Comparison of ENCODE assay signal across 8 mouse cellular contexts in the genomic region with DNA sequence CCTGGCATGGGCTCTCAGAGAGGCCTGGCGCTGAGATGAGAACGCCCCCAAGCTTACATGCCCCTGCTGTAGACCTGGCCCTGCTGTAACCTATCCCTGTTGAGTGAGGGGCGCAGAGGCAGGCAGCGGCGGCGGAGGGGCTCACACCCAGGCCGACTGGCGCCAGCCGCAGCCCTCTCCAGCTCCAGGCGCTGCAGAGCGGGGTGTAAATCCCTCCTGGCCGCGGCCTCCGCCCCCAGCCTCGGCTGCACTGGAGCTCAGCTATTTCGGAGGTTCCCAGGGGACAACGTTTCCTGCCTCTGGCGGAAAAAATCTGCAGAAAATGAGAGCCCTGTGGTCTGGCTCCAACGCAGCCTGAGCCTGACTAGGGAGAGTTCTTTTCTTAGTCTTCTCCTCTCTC. TPM values are rescaled to one million over a fixed set of nuclear protein-coding genes. Genes with fewer than 3 reads are reported as not detected.
DNase-seq lines count a peak whose midpoint lies in the region; ATAC-seq and TF ChIP-seq lines count a peak whose summit lies in the region.

No protein-coding gene starts in this region.

- H3K9me3 ChIP-seq in heart, embryonic 14.5 days (ENCODE audit: control insufficient read depth, low read length): no peaks in the 10 kb centered on the region
- no peaks in the 10 kb centered on the region for H3K9me3 ChIP-seq in kidney, postnatal 0 days (replicated peaks; ENCODE audit: low read length)
- no peaks in the 10 kb centered on the region for H3K9me3 ChIP-seq in midbrain, embryonic 11.5 days (ENCODE audit: control insufficient read depth, low read length)

- 0 out of 4 replicates have a peak overlapping the region, but pooled peaks of 1 of the 2 experiments have one; percentile 7 for H3K4me3 ChIP-seq in heart, embryonic 14.5 days (ENCODE audit: control insufficient read depth in 1 of 2, insufficient read depth in 1 of 2, low read depth in 1 of 2, low read length in 2 of 2)
- no peak overlapping the region for H3K4me3 ChIP-seq in kidney, postnatal 0 days (replicated peaks; ENCODE audit: low read depth, low read length)
- no peak overlapping the region for H3K4me3 ChIP-seq in midbrain, embryonic 11.5 days (ENCODE audit: low read depth, low read length)

- H3K9ac ChIP-seq in heart, embryonic 14.5 days (ENCODE audit: low read length): peak overlapping the region; percentile 57; the same call in 1 of the 2 replicates
- peak overlapping the region; percentile 52 for H3K9ac ChIP-seq in kidney, postnatal 0 days (ENCODE audit: low read depth, low read length)
- H3K9ac ChIP-seq in midbrain, embryonic 11.5 days (ENCODE audit: low read length): peak overlapping the region; percentile 36

- no peaks in the 10 kb centered on the region for H3K27me3 ChIP-seq in heart, embryonic 14.5 days (ENCODE audit: control insufficient read depth, insufficient read depth, low read length)
- no peaks in the 10 kb centered on the region for H3K27me3 ChIP-seq in kidney, postnatal 0 days (ENCODE audit: insufficient read depth, low read length)
- H3K27me3 ChIP-seq in midbrain, embryonic 11.5 days (ENCODE audit: control insufficient read depth, insufficient read depth, low read length): no peaks in the 10 kb centered on the region

- peak overlapping the region; percentile 52 for H3K4me2 ChIP-seq in heart, embryonic 14.5 days (ENCODE audit: low read length)
- H3K4me2 ChIP-seq in kidney, postnatal 0 days (ENCODE audit: low read length): peak overlapping the region; percentile 38
- no peak overlapping the region for H3K4me2 ChIP-seq in midbrain, embryonic 11.5 days

- H3K27ac ChIP-seq in heart, embryonic 14.5 days (replicated peaks in 1 of 2; ENCODE audit: control insufficient read depth in 1 of 2, insufficient read depth in 1 of 2, low read depth in 2 of 2, low read length in 2 of 2): peak overlapping the region; percentile 69 to 78
- peak overlapping the region; percentile 87 for H3K27ac ChIP-seq in kidney, postnatal 0 days
- H3K27ac ChIP-seq in midbrain, embryonic 11.5 days (ENCODE audit: low read depth, low read length): no peak overlapping the region

- ATAC-seq in heart, embryonic 14.5 days (ENCODE audit: insufficient number of reproducible peaks, insufficient read depth, low FRiP score, low read depth): 0 out of 2 replicates have a peak, but pooled peaks have one; percentile 20
- ATAC-seq in kidney, postnatal 0 days (replicated peaks; ENCODE audit: low FRiP score, low read depth): no peak; the same call in 1 of the 2 replicates
- peak; percentile 44; the same call in 1 of the 2 replicates for ATAC-seq in midbrain, embryonic 11.5 days (ENCODE audit: low FRiP score)

- 10% methylated on average over 19 of the region's 19 CpGs for WGBS in heart, embryonic 14.5 days
- WGBS in kidney, postnatal 0 days: 11% methylated on average over 19 of the region's 19 CpGs
- 15% methylated on average over 19 of the region's 19 CpGs for WGBS in midbrain, embryonic 11.5 days

- H3K4me1 ChIP-seq in heart, embryonic 14.5 days (ENCODE audit: control insufficient read depth in 2 of 2, insufficient read depth in 2 of 2, low read length in 2 of 2): peaks cover 25 to 49% of the 10 kb centered on the region in 2 experiments
- H3K4me1 ChIP-seq in kidney, postnatal 0 days (replicated peaks; ENCODE audit: insufficient read depth, low read length): peaks cover 12% of the 10 kb centered on the region
- no peaks in the 10 kb centered on the region for H3K4me1 ChIP-seq in midbrain, embryonic 11.5 days (ENCODE audit: control insufficient read depth, insufficient read depth, low read length)

- DNase-seq in 3T3-L1 (ENCODE audit: low read depth, low spot score): peak; percentile 96
- DNase-seq in embryo, embryonic 10 days (ENCODE audit: low spot score): peak; percentile 80
- DNase-seq in kidney, postnatal 0 days (ENCODE audit: low spot score): peak; percentile 89
- no peak for DNase-seq in midbrain, embryonic 11.5 days (ENCODE audit: low spot score, missing footprints)
- no peak for DNase-seq in thymus, postnatal 14 days
- no peak for DNase-seq in right cerebral cortex, postnatal 10 days (ENCODE audit: low spot score in 2 of 2)
- no peak for DNase-seq in natural killer cell, adult 2 months (ENCODE audit: low spot score in 2 of 2)

- no peak for TF ChIP-seq CTCF in kidney, postnatal 0 days (IDR thresholded peaks at IDR 0.05; ENCODE audit: low read depth)

- H3K36me3 ChIP-seq in heart, embryonic 14.5 days (ENCODE audit: control insufficient read depth, insufficient read depth, low read length): no peaks in the 10 kb centered on the region
- no peaks in the 10 kb centered on the region for H3K36me3 ChIP-seq in kidney, postnatal 0 days (ENCODE audit: insufficient read depth, low read length)
- H3K36me3 ChIP-seq in midbrain, embryonic 11.5 days (ENCODE audit: control insufficient read depth, insufficient read depth, low read length): no peaks in the 10 kb centered on the region

RNA-seq across cellular contexts. Expression of gene Snai1, which starts 27.7 kb away (rescaled TPM):
- polyA plus RNA-seq in heart, embryonic 14.5 days (2014; fragmentation: Nextera tagmentation; extraction: Ambion mirVana): 11.8 and 12.5 TPM in 2 replicates
- 33.9 and 36.1 TPM in 2 replicates for polyA plus RNA-seq in kidney, postnatal 0 days (2015; fragmentation: Nextera tagmentation; extraction: Ambion mirVana)
- polyA plus RNA-seq in midbrain, embryonic 11.5 days (2014; fragmentation: Nextera tagmentation; extraction: Ambion mirVana): 18.4 and 20.8 TPM in 2 replicates

Comparison
In these comparisons a context has a peak if more than half of its experiments do, and no peak if none do; other contexts are left out.
1. DNase-seq: peak in 3T3-L1 (single experiment), embryo, embryonic 10 days (single experiment) and kidney, postnatal 0 days (single experiment); none in midbrain, embryonic 11.5 days (single experiment), thymus, postnatal 14 days (single experiment), right cerebral cortex, postnatal 10 days (0 of 2) and natural killer cell, adult 2 months (0 of 2).
2. Peak in every context shown above with its lines, with median percentiles within 50 percentile points of each other: H3K9ac ChIP-seq.